Mouse (Mus musculus) liver, adult 2 months (tissue): Measurements from ENCODE around the gene Lurap1l. TPM values are rescaled to one million over a fixed set of nuclear protein-coding genes. Genes with fewer than 3 reads are reported as not detected.
"Not testable (repeated sequence)": the region's sequence is repeated elsewhere in the genome, so short reads cannot be mapped to it uniquely, and the experiment has no call there.

Experiments used
- DNase-seq: peaks from one replicate; pipeline ENCODE4 v3.0.0-alpha.2; 2011; ENCODE audit warnings: low read depth, low spot score; ENCODE audit errors: extremely low read depth
- H3K27ac ChIP-seq: fragments of 200-500 bp; replicated peaks from 2 replicates; pipeline ENCODE4 v1.5.1; 2012; ENCODE audit warnings: low read depth, mild to moderate bottlenecking, control low read depth, inconsistent platforms, low read length; ENCODE audit not compliant: insufficient read depth
- H3K27me3 ChIP-seq: fragments of 200-500 bp; 2 replicates; pipeline ENCODE4 v1.6.1; 2012; ENCODE audit warnings: mild to moderate bottlenecking, moderate library complexity, low read length, inconsistent platforms; ENCODE audit not compliant: control insufficient read depth, insufficient read depth
- H3K36me3 ChIP-seq: fragments of 200-500 bp; 2 replicates; pipeline ENCODE4 v1.6.1; 2012; ENCODE audit warnings: low read length, inconsistent platforms; ENCODE audit not compliant: control insufficient read depth, insufficient read depth
- H3K4me1 ChIP-seq: fragments of 200-500 bp; 2 replicates; pipeline ENCODE4 v1.6.1; 2011; ENCODE audit warnings: low read length; ENCODE audit not compliant: control insufficient read depth, insufficient read depth
- H3K4me3 ChIP-seq: fragments of 200-500 bp; 2 replicates; pipeline ENCODE4 v1.5.1; 2011; ENCODE audit warnings: low read depth, mild to moderate bottlenecking, control low read depth, low read length, moderate library complexity; ENCODE audit not compliant: insufficient read depth
- H3K79me2 ChIP-seq: fragments of 200-500 bp; 2 replicates; pipeline ENCODE4 v1.6.1; 2012; ENCODE audit warnings: inconsistent platforms, mild to moderate bottlenecking, low read length, moderate library complexity; ENCODE audit not compliant: control insufficient read depth, insufficient read depth
- H3K9ac ChIP-seq: fragments of 200-500 bp; 2 replicates; pipeline ENCODE4 v1.6.1; 2012; ENCODE audit warnings: low read depth, mild to moderate bottlenecking, control low read depth, inconsistent platforms, low read length
- CTCF ChIP-seq: fragments of 200-500 bp; IDR thresholded peaks from 2 replicates; pipeline ENCODE4 v1.5.1; 2011; ENCODE audit warnings: low read depth, low read length, control low read depth
- POLR2A ChIP-seq: fragments of 200-500 bp; IDR thresholded peaks from 2 replicates; pipeline ENCODE4 v1.6.1; 2011; ENCODE audit warnings: low read length, control low read depth; ENCODE audit not compliant: insufficient read depth; ENCODE audit errors: extremely low read depth
- WGBS: fragments of 180-500 bp; shearing (Covaris S2); methylation state at CpG from one replicate; pipeline ENCODE4 v1.1.7; 2018; 5-methylcytosine and 5-hydroxymethylcytosine counted together
- polyA plus RNA-seq: library from polyadenylated mRNA; depleted of rRNA; stranded (reverse); fragments of >200 nt; gene quantifications from 2 replicates; pipeline ENCODE4 v1.2.3, GENCODE M21; 2012
- total RNA-seq: library from RNA; depleted of rRNA; stranded (reverse); fragments of >200 nt; gene quantifications from 2 replicates; pipeline ENCODE4 v1.2.3, GENCODE M21; 2014

Lurap1l gene
- total and polyA plus RNA-seq, 2 experiments: 15.3 to 43.5 TPM

DNA sequence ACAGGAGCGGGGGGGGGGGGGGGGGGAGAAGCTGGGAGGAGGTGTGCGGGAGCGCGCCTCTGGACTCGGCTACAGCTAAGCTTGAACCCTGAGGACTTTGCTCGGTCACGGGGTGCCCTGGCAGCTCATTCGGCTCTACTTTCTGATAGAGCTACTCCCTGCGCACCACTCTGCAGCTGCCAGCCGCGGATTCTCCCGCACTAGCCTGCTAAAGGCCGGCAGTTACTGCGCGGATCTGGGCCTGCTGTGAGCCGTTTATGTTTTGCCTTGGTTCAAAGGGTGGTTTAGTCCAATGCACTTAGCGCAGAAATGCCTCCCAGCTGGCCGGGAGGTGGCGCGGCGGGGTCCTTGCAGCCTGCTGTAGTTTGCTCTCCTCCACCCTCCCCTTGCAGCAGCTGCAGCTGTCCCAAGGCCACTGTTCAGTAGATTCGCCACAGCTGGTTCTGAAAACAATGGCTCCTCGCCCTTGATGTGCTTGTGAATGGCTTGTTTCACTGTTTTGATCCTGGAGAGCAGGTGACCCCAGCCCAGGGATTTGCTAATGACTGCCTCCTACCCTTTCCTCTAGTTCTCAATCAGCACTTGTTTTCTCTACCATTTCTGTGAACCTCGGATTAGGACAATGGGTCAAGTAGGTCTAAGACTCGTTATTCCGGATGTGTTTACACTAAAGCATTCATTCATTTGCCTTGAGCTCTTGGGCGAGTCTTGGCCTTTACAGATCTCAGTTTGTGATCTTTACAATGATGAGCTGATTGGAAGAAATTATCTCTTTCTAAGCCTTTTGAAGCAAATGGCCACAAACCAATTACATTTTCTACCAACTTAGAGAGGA lies 1.5 kb downstream of the Lurap1l start:
- peak; percentile 93 for DNase-seq
- 1% methylated on average over 27 of the region's 27 CpGs for WGBS
- 0 out of 2 replicates have a peak, but pooled peaks cover 1% of the 10 kb centered on the region for H3K36me3 ChIP-seq
- H3K9ac ChIP-seq: peak overlapping the region; percentile 88
- H3K27ac ChIP-seq: peak overlapping the region; percentile 92
- peaks cover 21% of the 10 kb centered on the region for H3K4me1 ChIP-seq
- peaks cover 22% of the 10 kb centered on the region for H3K79me2 ChIP-seq
- H3K27me3 ChIP-seq: no peaks in the 10 kb centered on the region
- 0 out of 2 replicates have a peak, but pooled peaks have one; percentile 58 for TF ChIP-seq POLR2A
- peak; percentile 62 for TF ChIP-seq CTCF
- peak overlapping the region; percentile 86 for H3K4me3 ChIP-seq

DNA sequence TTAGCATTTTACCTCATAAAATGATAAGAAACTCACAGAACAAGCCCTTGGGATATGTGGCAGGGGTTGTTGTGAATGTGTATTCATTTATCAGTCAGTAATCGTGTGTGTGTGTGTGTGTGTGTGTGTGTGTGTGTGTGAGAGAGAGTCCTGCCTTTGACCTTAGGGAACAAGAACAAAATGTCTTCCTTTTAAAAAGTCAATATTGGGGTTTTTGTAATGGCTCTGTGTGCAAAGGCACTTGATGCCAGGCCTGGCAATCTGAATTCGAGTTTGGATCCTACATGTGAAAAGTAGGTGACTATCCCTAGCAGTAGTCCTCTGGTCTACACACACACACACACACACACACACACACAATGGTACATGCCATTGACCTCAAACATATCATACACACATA lies 4.8 kb downstream of the Lurap1l start:
- 0 out of 2 replicates have a peak, but pooled peaks cover 1% of the 10 kb centered on the region for H3K36me3 ChIP-seq
- H3K4me1 ChIP-seq: peaks cover 30% of the 10 kb centered on the region
- peak; percentile 92 for DNase-seq
- no peaks in the 10 kb centered on the region for H3K27me3 ChIP-seq
- WGBS: 20% methylated on average over 2 of the region's 2 CpGs
- peaks cover 29% of the 10 kb centered on the region for H3K79me2 ChIP-seq
- no peak overlapping the region for H3K4me3 ChIP-seq
- TF ChIP-seq POLR2A (no peak), CTCF (no peak)
- peak overlapping the region; percentile 56 for H3K27ac ChIP-seq
- H3K9ac ChIP-seq: no peak overlapping the region

DNA sequence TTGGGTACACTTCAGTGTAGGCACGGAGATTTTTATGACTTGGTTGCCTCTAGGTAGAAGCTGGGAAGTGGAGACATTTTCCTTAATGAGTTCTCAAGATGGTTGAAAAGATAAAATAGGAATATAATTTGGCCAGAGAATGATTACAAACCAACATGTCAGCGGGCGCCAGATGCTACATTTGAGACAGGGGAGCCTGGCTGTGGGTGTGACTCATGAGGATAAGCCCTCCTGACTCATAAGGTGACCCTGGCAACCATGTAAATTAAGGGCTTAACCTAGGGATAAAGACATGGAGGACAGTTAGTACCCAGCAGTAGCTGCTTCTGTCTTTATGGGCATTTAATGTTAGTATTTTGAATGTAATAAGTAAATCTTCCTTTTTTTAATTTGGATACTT lies 6.2 kb downstream of the Lurap1l start:
- TF ChIP-seq CTCF: no peak
- no peak for TF ChIP-seq POLR2A
- Histone ChIP-seq H3K9ac (no peak overlapping the region), H3K4me1 (peaks cover 38% of the 10 kb centered on the region), H3K27me3 (no peaks in the 10 kb centered on the region), H3K36me3 (0 out of 2 replicates have a peak, but pooled peaks cover 1% of the 10 kb centered on the region), H3K27ac (peak overlapping the region; percentile 47; the same call in 1 of the 2 replicates), H3K79me2 (peaks cover 25% of the 10 kb centered on the region), H3K4me3 (no peak overlapping the region)
- 90% methylated on average over 3 of the region's 3 CpGs for WGBS
- no peak for DNase-seq

DNA sequence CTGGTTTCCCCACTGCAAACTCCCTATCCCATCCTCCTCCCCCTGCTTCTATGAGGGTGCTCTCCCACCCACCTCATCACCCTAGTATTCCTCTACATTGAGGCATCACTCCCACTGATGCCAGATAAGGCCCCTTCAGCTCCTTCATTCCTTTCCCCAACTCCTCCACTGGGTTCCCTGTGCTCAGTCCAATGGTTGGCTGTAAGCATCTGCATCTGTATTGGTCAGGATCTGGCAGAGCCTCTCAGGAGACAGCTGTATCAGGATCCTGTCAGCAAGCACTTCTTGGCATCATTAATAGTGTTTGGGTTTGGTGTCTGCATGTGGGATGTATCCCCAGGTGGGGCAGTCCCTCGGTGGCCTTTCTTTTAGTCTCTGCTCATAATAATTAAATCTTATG lies 6.7 kb downstream of the Lurap1l start:
- H3K79me2 ChIP-seq: peaks cover 25% of the 10 kb centered on the region
- not testable (repeated sequence) for H3K4me3 ChIP-seq, H3K9ac ChIP-seq, H3K27me3 ChIP-seq, H3K36me3 ChIP-seq, DNase-seq, H3K27ac ChIP-seq
- WGBS: 76% methylated on average over 1 of the region's 1 CpGs
- H3K4me1 ChIP-seq: peaks cover 39% of the 10 kb centered on the region

DNA sequence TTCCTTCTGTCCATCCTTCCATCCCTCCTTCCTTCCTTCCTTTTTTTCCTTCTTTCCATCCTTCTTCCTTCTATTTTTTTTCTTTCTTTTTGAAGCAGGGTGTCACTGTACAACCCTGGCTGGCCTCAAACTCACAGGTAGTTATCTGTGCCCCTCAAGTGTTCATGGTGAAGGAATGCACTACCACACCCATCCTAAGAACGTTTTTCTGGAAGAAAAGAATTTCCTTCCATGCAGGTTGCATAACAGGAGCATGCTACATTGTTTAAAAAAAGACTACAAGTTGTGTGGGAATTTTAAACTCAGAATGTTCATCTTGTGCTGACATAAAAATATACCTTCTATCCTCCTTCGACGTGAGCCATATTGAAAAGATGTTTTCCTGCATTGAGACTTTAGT lies 7.4 kb downstream of the Lurap1l start:
- WGBS: 78% methylated on average over 3 of the region's 3 CpGs
- Histone ChIP-seq H3K4me1 (peaks cover 44% of the 10 kb centered on the region), H3K27me3 (no peaks in the 10 kb centered on the region), H3K27ac (peak overlapping the region; percentile 40; the same call in 1 of the 2 replicates), H3K79me2 (peaks cover 25% of the 10 kb centered on the region), H3K36me3 (0 out of 2 replicates have a peak, but pooled peaks cover 1% of the 10 kb centered on the region), H3K9ac (no peak overlapping the region), H3K4me3 (no peak overlapping the region)
- TF ChIP-seq CTCF: no peak
- no peak for TF ChIP-seq POLR2A
- no peak for DNase-seq

GRCm38 (mm10) chr4:80918526-80919129 lies 8.2 kb downstream of the Lurap1l start:
- TF ChIP-seq POLR2A (no peak), CTCF (no peak)
- 35% methylated on average over 3 of the region's 3 CpGs for WGBS
- H3K36me3 ChIP-seq: 0 out of 2 replicates have a peak, but pooled peaks cover 1% of the 10 kb centered on the region
- peaks cover 49% of the 10 kb centered on the region for H3K4me1 ChIP-seq
- no peaks in the 10 kb centered on the region for H3K27me3 ChIP-seq
- H3K79me2 ChIP-seq: peaks cover 24% of the 10 kb centered on the region
- DNase-seq: no peak
- H3K4me3 ChIP-seq: no peak overlapping the region
- H3K9ac ChIP-seq: no peak overlapping the region
- H3K27ac ChIP-seq: peak overlapping the region; percentile 13
